Mouse (Mus musculus): ENCODE data around the gene Gucy2c. TPM values are rescaled to one million over a fixed set of nuclear protein-coding genes. Genes with fewer than 3 reads are reported as not detected.
A peak's percentile ranks its signal among the peaks of the same experiment; 100 is the strongest.

The Gucy2c gene
- polyA plus RNA-seq, 1 experiment from 2014 or later: 0.31 TPM

- Histone ChIP-seq H3K4me2 (ENCODE audit: low read depth, low read length) (no peak overlapping the region), H3K9me3 (ENCODE audit: control insufficient read depth, low read length) (no peaks in the 10 kb centered on the region), H3K27ac (ENCODE audit: low read depth, low read length) (no peak overlapping the region), H3K27me3 (ENCODE audit: control insufficient read depth, insufficient read depth, low read length) (no peaks in the 10 kb centered on the region), H3K4me1 (ENCODE audit: control insufficient read depth, insufficient read depth, low read length) (no peaks in the 10 kb centered on the region), H3K36me3 (ENCODE audit: control insufficient read depth, insufficient read depth, low read length) (no peaks in the 10 kb centered on the region), H3K9ac (replicated peaks; ENCODE audit: low read depth, low read length) (no peak overlapping the region), H3K4me3 (ENCODE audit: low read depth, low read length) (no peak overlapping the region)
- 89% methylated on average over 8 of the region's 8 CpGs for WGBS
- ATAC-seq (ENCODE audit: low read depth): no peak
Observed at GRCm38 (mm10) chr6:136769143-136769542, 12.4 kb downstream of the Gucy2c start.

- H3K9ac ChIP-seq (replicated peaks; ENCODE audit: low read depth, low read length): no peak overlapping the region
- WGBS: 91% methylated on average over 1 of the region's 1 CpGs
- no peaks in the 10 kb centered on the region for H3K36me3 ChIP-seq (ENCODE audit: control insufficient read depth, insufficient read depth, low read length)
- no peak overlapping the region for H3K27ac ChIP-seq (ENCODE audit: low read depth, low read length)
- no peaks in the 10 kb centered on the region for H3K4me1 ChIP-seq (ENCODE audit: control insufficient read depth, insufficient read depth, low read length)
- no peaks in the 10 kb centered on the region for H3K9me3 ChIP-seq (ENCODE audit: control insufficient read depth, low read length)
- H3K4me2 ChIP-seq (ENCODE audit: low read depth, low read length): no peak overlapping the region
- H3K27me3 ChIP-seq (ENCODE audit: control insufficient read depth, insufficient read depth, low read length): no peaks in the 10 kb centered on the region
- no peak overlapping the region for H3K4me3 ChIP-seq (ENCODE audit: low read depth, low read length)
- ATAC-seq (ENCODE audit: low read depth): no peak
Observed at GRCm38 (mm10) chr6:136763912-136764311, 17.7 kb downstream of the Gucy2c start.

- Histone ChIP-seq H3K27ac (ENCODE audit: low read depth, low read length) (no peak overlapping the region), H3K4me1 (ENCODE audit: control insufficient read depth, insufficient read depth, low read length) (no peaks in the 10 kb centered on the region), H3K9ac (replicated peaks; ENCODE audit: low read depth, low read length) (no peak overlapping the region), H3K9me3 (ENCODE audit: control insufficient read depth, low read length) (no peaks in the 10 kb centered on the region), H3K4me2 (ENCODE audit: low read depth, low read length) (no peak overlapping the region), H3K27me3 (ENCODE audit: control insufficient read depth, insufficient read depth, low read length) (no peaks in the 10 kb centered on the region), H3K36me3 (ENCODE audit: control insufficient read depth, insufficient read depth, low read length) (no peaks in the 10 kb centered on the region), H3K4me3 (ENCODE audit: low read depth, low read length) (no peak overlapping the region)
- ATAC-seq (ENCODE audit: low read depth): no peak
- 88% methylated on average over 11 of the region's 11 CpGs for WGBS
Observed at GRCm38 (mm10) chr6:136750567-136750966, 31.0 kb downstream of the Gucy2c start.

GRCm38 (mm10) chr6:136745586-136745985 lies 36.0 kb downstream of the Gucy2c start:
- no peak overlapping the region for H3K4me2 ChIP-seq (ENCODE audit: low read depth, low read length)
- no peak overlapping the region for H3K27ac ChIP-seq (ENCODE audit: low read depth, low read length)
- no peak overlapping the region for H3K4me3 ChIP-seq (ENCODE audit: low read depth, low read length)
- H3K9me3 ChIP-seq (ENCODE audit: control insufficient read depth, low read length): no peaks in the 10 kb centered on the region
- 82% methylated on average over 5 of the region's 5 CpGs for WGBS
- no peaks in the 10 kb centered on the region for H3K36me3 ChIP-seq (ENCODE audit: control insufficient read depth, insufficient read depth, low read length)
- no peaks in the 10 kb centered on the region for H3K4me1 ChIP-seq (ENCODE audit: control insufficient read depth, insufficient read depth, low read length)
- no peak overlapping the region for H3K9ac ChIP-seq (replicated peaks; ENCODE audit: low read depth, low read length)
- ATAC-seq (ENCODE audit: low read depth): no peak
- no peaks in the 10 kb centered on the region for H3K27me3 ChIP-seq (ENCODE audit: control insufficient read depth, insufficient read depth, low read length)

- ATAC-seq (ENCODE audit: low read depth): no peak
Observed at GRCm38 (mm10) chr6:136743729-136744128, 37.8 kb downstream of the Gucy2c start.

GRCm38 (mm10) chr6:136742352-136743118 lies 39.0 kb downstream of the Gucy2c start:
- no peaks in the 10 kb centered on the region for H3K9me3 ChIP-seq (ENCODE audit: control insufficient read depth, low read length)
- no peak overlapping the region for H3K4me2 ChIP-seq (ENCODE audit: low read depth, low read length)
- no peak overlapping the region for H3K27ac ChIP-seq (ENCODE audit: low read depth, low read length)
- ATAC-seq (ENCODE audit: low read depth): peak; percentile 85
- no peaks in the 10 kb centered on the region for H3K27me3 ChIP-seq (ENCODE audit: control insufficient read depth, insufficient read depth, low read length)
- 44% methylated on average over 10 of the region's 10 CpGs for WGBS
- no peaks in the 10 kb centered on the region for H3K36me3 ChIP-seq (ENCODE audit: control insufficient read depth, insufficient read depth, low read length)
- H3K4me1 ChIP-seq (ENCODE audit: control insufficient read depth, insufficient read depth, low read length): no peaks in the 10 kb centered on the region
- no peak overlapping the region for H3K4me3 ChIP-seq (ENCODE audit: low read depth, low read length)
- H3K9ac ChIP-seq (replicated peaks; ENCODE audit: low read depth, low read length): no peak overlapping the region

More at GRCm38 (mm10) chr6:136743729-136744128, 37.8 kb downstream of the Gucy2c start:
- no peaks in the 10 kb centered on the region for H3K36me3 ChIP-seq (ENCODE audit: control insufficient read depth, insufficient read depth, low read length)
- H3K27me3 ChIP-seq (ENCODE audit: control insufficient read depth, insufficient read depth, low read length): no peaks in the 10 kb centered on the region
- H3K4me1 ChIP-seq (ENCODE audit: control insufficient read depth, insufficient read depth, low read length): no peaks in the 10 kb centered on the region
- no peak overlapping the region for H3K9ac ChIP-seq (replicated peaks; ENCODE audit: low read depth, low read length)
- H3K27ac ChIP-seq (ENCODE audit: low read depth, low read length): no peak overlapping the region
- H3K4me3 ChIP-seq (ENCODE audit: low read depth, low read length): no peak overlapping the region
- 84% methylated on average over 7 of the region's 7 CpGs for WGBS
- H3K4me2 ChIP-seq (ENCODE audit: low read depth, low read length): no peak overlapping the region
- H3K9me3 ChIP-seq (ENCODE audit: control insufficient read depth, low read length): no peaks in the 10 kb centered on the region

GRCm38 (mm10) chr6:136741281-136741680 lies 40.3 kb downstream of the Gucy2c start:
- 89% methylated on average over 10 of the region's 10 CpGs for WGBS
- H3K4me2 ChIP-seq (ENCODE audit: low read depth, low read length): no peak overlapping the region
- no peak overlapping the region for H3K4me3 ChIP-seq (ENCODE audit: low read depth, low read length)
- no peaks in the 10 kb centered on the region for H3K36me3 ChIP-seq (ENCODE audit: control insufficient read depth, insufficient read depth, low read length)
- H3K4me1 ChIP-seq (ENCODE audit: control insufficient read depth, insufficient read depth, low read length): no peaks in the 10 kb centered on the region
- ATAC-seq (ENCODE audit: low read depth): no peak
- H3K27me3 ChIP-seq (ENCODE audit: control insufficient read depth, insufficient read depth, low read length): no peaks in the 10 kb centered on the region
- no peaks in the 10 kb centered on the region for H3K9me3 ChIP-seq (ENCODE audit: control insufficient read depth, low read length)
- no peak overlapping the region for H3K9ac ChIP-seq (replicated peaks; ENCODE audit: low read depth, low read length)
- no peak overlapping the region for H3K27ac ChIP-seq (ENCODE audit: low read depth, low read length)

GRCm38 (mm10) chr6:136735766-136736165 lies 45.8 kb downstream of the Gucy2c start:
- 82% methylated on average over 7 of the region's 7 CpGs for WGBS
- no peak overlapping the region for H3K27ac ChIP-seq (ENCODE audit: low read depth, low read length)
- ATAC-seq (ENCODE audit: low read depth): no peak
- H3K4me2 ChIP-seq (ENCODE audit: low read depth, low read length): no peak overlapping the region
- H3K4me3 ChIP-seq (ENCODE audit: low read depth, low read length): no peak overlapping the region
- no peaks in the 10 kb centered on the region for H3K9me3 ChIP-seq (ENCODE audit: control insufficient read depth, low read length)
- H3K27me3 ChIP-seq (ENCODE audit: control insufficient read depth, insufficient read depth, low read length): no peaks in the 10 kb centered on the region
- H3K36me3 ChIP-seq (ENCODE audit: control insufficient read depth, insufficient read depth, low read length): no peaks in the 10 kb centered on the region
- H3K4me1 ChIP-seq (ENCODE audit: control insufficient read depth, insufficient read depth, low read length): no peaks in the 10 kb centered on the region
- no peak overlapping the region for H3K9ac ChIP-seq (replicated peaks; ENCODE audit: low read depth, low read length)

- Histone ChIP-seq H3K36me3 (ENCODE audit: control insufficient read depth, insufficient read depth, low read length) (no peaks in the 10 kb centered on the region), H3K4me1 (ENCODE audit: control insufficient read depth, insufficient read depth, low read length) (no peaks in the 10 kb centered on the region), H3K9me3 (ENCODE audit: control insufficient read depth, low read length) (no peaks in the 10 kb centered on the region), H3K27ac (ENCODE audit: low read depth, low read length) (no peak overlapping the region), H3K4me3 (ENCODE audit: low read depth, low read length) (no peak overlapping the region), H3K4me2 (ENCODE audit: low read depth, low read length) (no peak overlapping the region), H3K27me3 (ENCODE audit: control insufficient read depth, insufficient read depth, low read length) (no peaks in the 10 kb centered on the region), H3K9ac (replicated peaks; ENCODE audit: low read depth, low read length) (no peak overlapping the region)
- no peak for ATAC-seq (ENCODE audit: low read depth)
- WGBS: 96% methylated on average over 14 of the region's 14 CpGs
Observed at GRCm38 (mm10) chr6:136728144-136728543, 53.4 kb downstream of the Gucy2c start.

Measured in neural tube, embryonic 14.5 days (tissue).